Mouse (Mus musculus) hindbrain, embryonic 12.5 days (tissue): ENCODE measurements around the gene Ildr1. TPM values are rescaled to one million over a fixed set of nuclear protein-coding genes. Genes with fewer than 3 reads are reported as not detected.

ENCODE experiments used
- ATAC-seq: fragments of 200-750 bp; cut with Nextera tagmentation; 2 replicates; pipeline ENCODE4 v1.8.0; 2017; ENCODE audit warnings: moderate TSS enrichment; ENCODE audit not compliant: low FRiP score
- H3K27ac ChIP-seq: fragments of 300-500 bp; sonication (generic); 2 replicates; pipeline ENCODE4 v1.5.1; 2016; ENCODE audit warnings: mild to moderate bottlenecking
- H3K27me3 ChIP-seq: fragments of 300-500 bp; sonication (generic); 2 replicates; pipeline ENCODE4 v1.6.1; 2016; ENCODE audit warnings: mild to moderate bottlenecking
- H3K36me3 ChIP-seq: fragments of 300-500 bp; sonication (generic); 2 replicates; pipeline ENCODE4 v1.6.1; 2016; ENCODE audit warnings: mild to moderate bottlenecking
- H3K4me1 ChIP-seq: fragments of 300-500 bp; sonication (generic); 2 replicates; pipeline ENCODE4 v1.6.1; 2016
- H3K4me2 ChIP-seq: fragments of 300-500 bp; sonication (generic); replicated peaks from 2 replicates; pipeline ENCODE4 v1.6.1; 2016; ENCODE audit warnings: mild to moderate bottlenecking
- H3K4me3 ChIP-seq: fragments of 300-500 bp; sonication (generic); 2 replicates; pipeline ENCODE4 v1.5.1; 2016; ENCODE audit warnings: mild to moderate bottlenecking
- H3K9ac ChIP-seq: fragments of 300-500 bp; sonication (generic); 2 replicates; pipeline ENCODE4 v1.6.1; 2016; ENCODE audit warnings: mild to moderate bottlenecking, moderate library complexity
- H3K9me3 ChIP-seq: fragments of 300-500 bp; sonication (generic); replicated peaks from 2 replicates; pipeline ENCODE4 v1.6.1; 2016; ENCODE audit warnings: mild to moderate bottlenecking
- WGBS: fragments of 180-500 bp; shearing (Covaris S2); methylation state at CpG from one replicate; pipeline ENCODE4 v1.1.7; 2016; 5-methylcytosine and 5-hydroxymethylcytosine counted together
- polyA plus RNA-seq: library from polyadenylated mRNA; unstranded; fragments of >200 nt; fragmentation: Nextera tagmentation; extraction: Ambion mirVana; gene quantifications from 2 replicates; pipeline ENCODE4 v1.2.1, GENCODE M21; 2016

The Ildr1 gene
- polyA plus RNA-seq, 1 experiment from 2014 or later = 1.3 TPM

DNA sequence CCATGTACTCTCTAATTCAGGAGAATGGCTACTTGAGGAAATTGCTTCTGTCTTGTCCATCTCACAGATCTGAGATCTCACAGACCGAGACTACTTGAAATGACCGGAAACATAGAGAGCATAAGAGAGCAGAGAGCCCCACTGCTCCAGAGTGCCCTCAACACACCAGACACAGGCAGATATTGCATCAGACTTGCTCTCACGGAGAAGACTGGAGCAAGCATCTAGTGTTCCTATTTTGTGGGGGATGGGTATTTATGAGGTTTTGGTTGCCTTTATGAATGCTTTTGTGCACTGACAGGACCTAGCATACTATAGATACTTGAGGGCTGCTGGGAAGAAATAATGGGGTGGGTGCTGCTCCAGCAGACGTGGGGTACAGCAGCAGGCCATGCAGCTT, 20.6 kb upstream of the Ildr1 start:
- no peaks in the 10 kb centered on the region for H3K4me1 ChIP-seq
- 84% methylated on average over 4 of the region's 4 CpGs for WGBS
- no peak for ATAC-seq

DNA sequence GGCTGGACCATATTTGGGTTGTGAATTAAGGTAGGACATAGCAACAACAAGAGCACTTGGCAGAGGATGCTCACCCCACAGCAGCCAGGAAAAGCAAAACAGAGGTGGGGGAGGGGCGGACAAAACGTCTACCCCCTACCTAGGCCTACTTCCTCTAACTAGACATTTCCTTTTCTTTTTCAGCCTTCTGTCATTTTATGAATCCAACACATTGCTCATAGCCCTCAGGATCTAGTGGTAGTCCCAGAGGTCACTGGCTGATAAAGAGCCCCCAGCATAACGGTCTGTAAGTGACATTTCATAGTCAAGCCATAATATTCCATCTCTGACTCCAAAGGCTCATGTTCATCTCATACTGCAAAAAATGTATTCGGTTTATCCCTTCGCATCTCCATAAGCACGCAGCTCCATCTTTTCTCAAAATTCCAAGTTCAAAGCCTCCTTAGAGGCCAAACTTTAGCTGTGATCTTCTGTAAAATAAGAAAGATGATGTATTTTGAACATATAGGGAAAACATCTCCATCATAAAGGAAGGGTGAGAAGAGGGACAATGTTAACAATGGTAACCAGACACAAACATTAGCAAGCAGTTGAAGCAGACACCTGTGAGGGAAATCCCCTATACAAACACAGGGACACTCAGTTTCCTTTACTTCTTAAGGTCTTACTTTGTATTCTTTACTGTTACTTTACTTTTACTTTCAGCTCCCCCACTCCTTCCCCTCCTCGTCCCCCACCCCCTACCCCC, 19.1 kb upstream of the Ildr1 start:
- no peak overlapping the region for H3K4me3 ChIP-seq
- 71% methylated on average over 7 of the region's 7 CpGs for WGBS

More for the DNA sequence above, 20.6 kb upstream of the Ildr1 start:
- Histone ChIP-seq H3K4me2 (no peak overlapping the region), H3K36me3 (no peaks in the 10 kb centered on the region), H3K4me3 (no peak overlapping the region), H3K9me3 (no peaks in the 10 kb centered on the region), H3K27me3 (no peaks in the 10 kb centered on the region), H3K27ac (no peak overlapping the region), H3K9ac (no peak overlapping the region)

GRCm38 (mm10) chr16:36675304-36675703, 18.5 kb upstream of the Ildr1 start:
- Histone ChIP-seq H3K27me3 (no peaks in the 10 kb centered on the region), H3K9me3 (no peaks in the 10 kb centered on the region), H3K4me3 (no peak overlapping the region), H3K4me1 (no peaks in the 10 kb centered on the region), H3K4me2 (no peak overlapping the region), H3K36me3 (no peaks in the 10 kb centered on the region), H3K9ac (no peak overlapping the region), H3K27ac (no peak overlapping the region)
- 31% methylated on average over 2 of the region's 2 CpGs for WGBS
- ATAC-seq = no peak

More for the DNA sequence above, 19.1 kb upstream of the Ildr1 start:
- no peak overlapping the region for H3K9ac ChIP-seq
- no peak overlapping the region for H3K27ac ChIP-seq
- H3K9me3 ChIP-seq = no peaks in the 10 kb centered on the region
- H3K4me2 ChIP-seq = no peak overlapping the region
- no peaks in the 10 kb centered on the region for H3K27me3 ChIP-seq
- ATAC-seq = no peak
- H3K36me3 ChIP-seq = no peaks in the 10 kb centered on the region
- H3K4me1 ChIP-seq = no peaks in the 10 kb centered on the region

DNA sequence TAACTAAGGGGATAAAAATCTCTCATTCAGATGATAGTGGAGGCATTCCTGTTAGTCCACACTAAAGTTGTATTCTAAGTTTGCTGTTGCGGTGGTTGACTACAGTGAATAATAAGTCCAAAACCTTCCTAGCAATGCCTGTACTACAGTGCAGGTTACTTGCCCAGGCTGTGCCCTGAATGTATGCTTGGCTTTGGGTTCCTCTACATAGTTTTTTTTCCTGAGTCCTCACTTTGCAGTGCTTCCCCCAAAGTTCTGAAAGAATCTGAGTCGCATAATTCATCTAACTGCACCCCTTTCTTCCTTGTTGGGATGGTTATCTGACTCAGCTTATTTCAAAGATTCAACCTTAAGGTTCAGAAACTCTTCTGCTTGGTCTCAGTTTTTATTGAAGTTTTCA, 17.9 kb upstream of the Ildr1 start:
- no peaks in the 10 kb centered on the region for H3K27me3 ChIP-seq
- no peaks in the 10 kb centered on the region for H3K36me3 ChIP-seq
- no peaks in the 10 kb centered on the region for H3K4me1 ChIP-seq
- H3K9me3 ChIP-seq = no peaks in the 10 kb centered on the region
- H3K9ac ChIP-seq = no peak overlapping the region
- 94% methylated on average over 2 of the region's 2 CpGs for WGBS
- no peak overlapping the region for H3K4me3 ChIP-seq
- no peak for ATAC-seq
- H3K27ac ChIP-seq = no peak overlapping the region
- no peak overlapping the region for H3K4me2 ChIP-seq

- Histone ChIP-seq H3K4me3 (no peak overlapping the region), H3K27me3 (no peaks in the 10 kb centered on the region), H3K4me1 (no peaks in the 10 kb centered on the region), H3K9ac (no peak overlapping the region), H3K36me3 (no peaks in the 10 kb centered on the region), H3K4me2 (no peak overlapping the region), H3K27ac (no peak overlapping the region), H3K9me3 (no peaks in the 10 kb centered on the region)
- 94% methylated on average over 3 of the region's 3 CpGs for WGBS
- ATAC-seq = no peak
Observed at GRCm38 (mm10) chr16:36681829-36682228, 11.9 kb upstream of the Ildr1 start.

DNA sequence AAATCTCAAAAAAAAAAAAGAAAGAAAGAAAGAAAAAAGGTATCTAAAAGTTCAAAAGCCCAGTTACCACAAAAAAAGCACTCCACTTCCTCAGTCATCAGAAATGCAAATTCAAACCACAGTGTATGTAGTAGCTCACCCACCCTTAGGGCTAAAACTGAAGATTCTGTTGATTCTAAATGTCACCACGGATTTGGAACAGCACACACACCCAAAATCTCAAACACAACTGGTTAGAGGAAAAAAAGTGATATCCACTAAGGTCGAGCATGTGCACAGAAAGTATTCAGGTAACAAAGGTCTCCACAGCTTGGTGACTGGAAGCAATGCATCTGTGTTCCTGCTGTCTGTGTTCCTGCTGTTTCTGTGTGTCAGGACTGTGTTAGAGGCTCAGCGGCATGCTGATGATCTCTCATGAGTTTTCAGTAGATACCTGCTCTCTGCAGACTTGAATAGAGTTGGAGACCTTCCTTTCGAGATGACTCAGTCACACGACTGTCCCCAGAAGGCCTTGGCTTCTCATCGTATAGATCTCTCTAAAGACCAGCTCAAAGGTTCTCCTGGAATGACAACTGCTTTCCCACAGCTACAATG, 9.4 kb upstream of the Ildr1 start:
- Histone ChIP-seq H3K9me3 (no peaks in the 10 kb centered on the region), H3K4me1 (no peaks in the 10 kb centered on the region), H3K27ac (no peak overlapping the region), H3K4me2 (no peak overlapping the region), H3K9ac (no peak overlapping the region), H3K4me3 (no peak overlapping the region), H3K36me3 (no peaks in the 10 kb centered on the region), H3K27me3 (no peaks in the 10 kb centered on the region)
- ATAC-seq = no peak
- 72% methylated on average over 6 of the region's 6 CpGs for WGBS

GRCm38 (mm10) chr16:36688076-36688475, 5.7 kb upstream of the Ildr1 start:
- H3K36me3 ChIP-seq = no peaks in the 10 kb centered on the region
- ATAC-seq = no peak
- H3K9me3 ChIP-seq = no peaks in the 10 kb centered on the region

GRCm38 (mm10) chr16:36691484-36691883, 2.3 kb upstream of the Ildr1 start:
- no peak for ATAC-seq
- peaks cover 23% of the 10 kb centered on the region for H3K27me3 ChIP-seq

More at GRCm38 (mm10) chr16:36688076-36688475, 5.7 kb upstream of the Ildr1 start:
- Histone ChIP-seq H3K27me3 (peaks cover 4% of the 10 kb centered on the region), H3K4me1 (no peaks in the 10 kb centered on the region), H3K4me2 (no peak overlapping the region), H3K9ac (no peak overlapping the region), H3K27ac (no peak overlapping the region), H3K4me3 (no peak overlapping the region)
- 95% methylated on average over 2 of the region's 2 CpGs for WGBS

GRCm38 (mm10) chr16:36694798-36695290, 1.1 kb downstream of the Ildr1 start:
- Histone ChIP-seq H3K4me2 (no peak overlapping the region), H3K4me3 (no peak overlapping the region), H3K9me3 (no peaks in the 10 kb centered on the region), H3K27me3 (peaks cover 23% of the 10 kb centered on the region), H3K9ac (no peak overlapping the region), H3K4me1 (peaks cover 9% of the 10 kb centered on the region), H3K36me3 (no peaks in the 10 kb centered on the region), H3K27ac (no peak overlapping the region)
- 54% methylated on average over 9 of the region's 9 CpGs for WGBS
- ATAC-seq = no peak

More at GRCm38 (mm10) chr16:36691484-36691883, 2.3 kb upstream of the Ildr1 start:
- 59% methylated on average over 3 of the region's 3 CpGs for WGBS
- Histone ChIP-seq H3K4me3 (no peak overlapping the region), H3K27ac (no peak overlapping the region), H3K4me2 (no peak overlapping the region), H3K9me3 (no peaks in the 10 kb centered on the region), H3K9ac (no peak overlapping the region), H3K4me1 (peaks cover 9% of the 10 kb centered on the region), H3K36me3 (no peaks in the 10 kb centered on the region)

GRCm38 (mm10) chr16:36697331-36697730, 3.6 kb downstream of the Ildr1 start:
- WGBS = 80% methylated on average over 8 of the region's 8 CpGs
- no peak for ATAC-seq

DNA sequence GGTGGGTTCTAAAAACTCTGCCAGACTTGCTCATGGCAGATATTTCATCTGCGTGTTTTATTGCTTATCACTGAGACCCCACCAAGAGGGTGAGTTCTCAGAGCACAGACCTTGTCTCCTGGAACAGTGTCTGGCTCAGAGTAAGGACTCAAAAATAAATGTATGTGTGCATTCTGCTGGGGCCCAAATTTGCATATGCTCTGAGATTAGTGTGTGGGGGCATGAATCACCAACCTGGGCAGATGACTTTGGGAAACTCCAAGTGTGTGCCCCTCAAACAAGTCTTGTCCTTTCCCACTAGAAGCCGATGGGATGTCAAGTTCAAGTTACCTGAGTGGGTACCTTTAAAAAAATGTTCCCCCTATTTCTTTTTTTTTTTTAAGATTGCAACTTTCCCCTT, 6.7 kb downstream of the Ildr1 start:
- no peak for ATAC-seq
- no peak overlapping the region for H3K9ac ChIP-seq
- no peaks in the 10 kb centered on the region for H3K27me3 ChIP-seq
- 96% methylated on average over 2 of the region's 2 CpGs for WGBS
- no peaks in the 10 kb centered on the region for H3K36me3 ChIP-seq
- H3K4me2 ChIP-seq = no peak overlapping the region
- H3K4me1 ChIP-seq = no peaks in the 10 kb centered on the region
- no peak overlapping the region for H3K27ac ChIP-seq
- no peak overlapping the region for H3K4me3 ChIP-seq
- no peaks in the 10 kb centered on the region for H3K9me3 ChIP-seq

More at GRCm38 (mm10) chr16:36697331-36697730, 3.6 kb downstream of the Ildr1 start:
- H3K4me3 ChIP-seq = no peak overlapping the region
- no peak overlapping the region for H3K4me2 ChIP-seq
- no peak overlapping the region for H3K27ac ChIP-seq
- peaks cover 23% of the 10 kb centered on the region for H3K27me3 ChIP-seq
- no peaks in the 10 kb centered on the region for H3K36me3 ChIP-seq
- H3K9me3 ChIP-seq = no peaks in the 10 kb centered on the region
- no peak overlapping the region for H3K9ac ChIP-seq
- peaks cover 9% of the 10 kb centered on the region for H3K4me1 ChIP-seq

DNA sequence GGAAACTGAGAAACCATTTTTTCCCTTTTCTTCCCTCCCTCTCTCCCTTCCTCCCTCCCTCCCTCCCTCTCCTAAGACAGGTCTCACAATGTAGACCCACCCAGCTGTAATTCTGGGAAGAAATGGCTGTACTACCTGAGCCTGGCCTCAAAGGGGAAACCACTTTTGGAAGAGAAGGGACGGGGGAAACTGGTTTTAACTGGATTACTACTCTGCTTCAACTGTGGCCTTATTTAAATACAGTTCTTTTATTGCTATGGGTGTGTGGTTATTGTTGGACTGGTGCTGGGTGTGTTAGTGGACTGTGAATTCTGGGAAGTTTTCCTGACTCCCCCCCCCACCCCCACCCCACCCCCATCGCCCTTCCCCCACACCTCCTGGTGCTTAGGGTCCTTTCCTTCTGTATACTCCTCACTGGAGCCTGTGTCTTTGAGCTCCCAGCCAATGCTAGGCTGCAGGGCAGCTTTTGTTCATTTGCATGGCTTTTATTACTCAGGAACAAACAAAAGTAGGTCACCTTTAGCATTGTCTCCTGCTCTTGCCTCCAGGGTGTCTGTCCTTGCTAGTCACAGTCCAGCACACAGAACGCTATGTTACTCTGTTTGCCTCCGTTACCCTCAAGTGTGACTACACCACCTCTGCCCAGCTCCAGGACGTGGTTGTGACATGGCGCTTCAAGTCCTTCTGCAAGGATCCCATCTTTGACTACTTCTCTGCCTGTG, 14.1 kb downstream of the Ildr1 start:
- no peak overlapping the region for H3K27ac ChIP-seq
- H3K9me3 ChIP-seq = no peaks in the 10 kb centered on the region
- no peak overlapping the region for H3K4me2 ChIP-seq
- no peaks in the 10 kb centered on the region for H3K4me1 ChIP-seq
- H3K27me3 ChIP-seq = no peaks in the 10 kb centered on the region
- H3K36me3 ChIP-seq = no peaks in the 10 kb centered on the region
- H3K4me3 ChIP-seq = no peak overlapping the region
- 77% methylated on average over 6 of the region's 6 CpGs for WGBS
- no peak for ATAC-seq
- no peak overlapping the region for H3K9ac ChIP-seq
